Mouse (Mus musculus) hindbrain, embryonic 10.5 days (tissue): ENCODE measurements around the gene Cryzl2. TPM values are rescaled to one million over a fixed set of nuclear protein-coding genes. Genes with fewer than 3 reads are reported as not detected.

Source experiments
- DNase-seq: peaks from one replicate; pipeline ENCODE4 v3.0.0-alpha.2; 2017; ENCODE audit warnings: low spot score
- H3K27ac ChIP-seq: fragments of 300-500 bp; sonication (generic); 2 replicates; pipeline ENCODE4 v1.5.1; 2016; ENCODE audit warnings: mild to moderate bottlenecking, moderate library complexity
- H3K27me3 ChIP-seq: fragments of 300-500 bp; sonication (generic); 2 replicates; pipeline ENCODE4 v1.6.1; 2016; ENCODE audit warnings: mild to moderate bottlenecking; ENCODE audit not compliant: poor library complexity, insufficient read depth, severe bottlenecking
- H3K36me3 ChIP-seq: fragments of 300-500 bp; sonication (generic); 2 replicates; pipeline ENCODE4 v1.6.1; 2016; ENCODE audit warnings: mild to moderate bottlenecking, moderate library complexity
- H3K4me1 ChIP-seq: fragments of 300-500 bp; sonication (generic); replicated peaks from 2 replicates; pipeline ENCODE4 v1.6.1; 2016; ENCODE audit warnings: mild to moderate bottlenecking
- H3K4me3 ChIP-seq: fragments of 300-500 bp; sonication (generic); 2 replicates; pipeline ENCODE4 v1.5.1; 2016; ENCODE audit warnings: mild to moderate bottlenecking, moderate library complexity
- H3K9me3 ChIP-seq: fragments of 300-500 bp; sonication (generic); 2 replicates; pipeline ENCODE4 v1.6.1; 2016; ENCODE audit warnings: mild to moderate bottlenecking, moderate library complexity
- WGBS: fragments of 180-500 bp; shearing (Covaris S2); methylation state at CpG from one replicate; pipeline ENCODE4 v1.1.7; 2016; 5-methylcytosine and 5-hydroxymethylcytosine counted together
- polyA plus RNA-seq: library from polyadenylated mRNA; unstranded; fragments of >200 nt; fragmentation: Nextera tagmentation; extraction: Ambion mirVana; gene quantifications from 2 replicates; pipeline ENCODE4 v1.2.1, GENCODE M21; 2016

Gene Cryzl2
- polyA plus RNA-seq, 1 experiment from 2014 or later, result 7.9 TPM

DNA sequence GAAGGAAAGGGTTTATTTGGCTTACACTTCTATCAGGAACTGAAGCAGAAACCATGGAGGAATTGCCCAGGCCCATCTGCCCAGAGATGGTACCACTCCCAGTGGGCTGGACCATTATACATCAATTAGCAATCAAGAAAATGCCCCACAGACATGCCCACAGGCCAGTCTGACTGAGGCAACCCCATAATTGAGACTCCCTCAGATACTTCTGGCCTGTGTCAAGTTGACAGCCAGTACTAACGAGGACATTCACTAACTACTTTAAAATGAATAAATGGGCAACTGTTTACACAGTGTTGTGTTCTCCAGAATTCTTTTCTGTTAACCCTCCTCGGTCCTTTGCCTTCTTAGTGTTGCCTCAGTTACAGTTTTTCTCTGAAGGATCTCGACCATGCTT lies 4.0 kb downstream of the Cryzl2 start:
- no peak for DNase-seq
- WGBS, result 80% methylated on average over 3 of the region's 3 CpGs

DNA sequence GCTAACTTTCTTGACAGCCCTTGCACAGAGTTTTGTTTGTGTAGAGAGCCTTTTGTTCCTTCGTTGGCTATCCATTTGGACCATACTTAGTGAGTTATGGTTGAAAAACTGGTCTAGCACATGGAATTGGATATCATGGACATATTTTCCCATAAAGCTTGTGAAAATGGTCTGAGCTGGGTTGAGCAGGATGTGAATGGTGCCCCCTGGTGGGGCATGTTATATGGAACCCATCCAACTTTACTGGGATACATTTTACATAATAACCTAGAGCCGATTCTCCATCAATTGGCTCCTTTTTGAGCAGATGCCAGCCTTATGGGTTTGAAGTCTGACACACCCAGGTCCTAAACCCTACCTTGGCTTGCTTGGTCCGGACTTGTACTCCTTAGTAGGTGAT lies 6.8 kb downstream of the Cryzl2 start:
- Histone ChIP-seq H3K36me3 (no peaks in the 10 kb centered on the region), H3K9me3 (no peaks in the 10 kb centered on the region), H3K4me1 (no peaks in the 10 kb centered on the region), H3K27ac (no peak overlapping the region), H3K4me3 (no peak overlapping the region), H3K27me3 (peaks cover 5% of the 10 kb centered on the region; the same call in 1 of the 2 replicates)
- peak; percentile 42 for DNase-seq
- 77% methylated on average over 3 of the region's 3 CpGs for WGBS

More for the DNA sequence above, 4.0 kb downstream of the Cryzl2 start:
- Histone ChIP-seq H3K27ac (no peak overlapping the region), H3K4me1 (peaks cover 26% of the 10 kb centered on the region), H3K4me3 (no peak overlapping the region), H3K27me3 (peaks cover 5% of the 10 kb centered on the region; the same call in 1 of the 2 replicates), H3K36me3 (no peaks in the 10 kb centered on the region), H3K9me3 (no peaks in the 10 kb centered on the region)

DNA sequence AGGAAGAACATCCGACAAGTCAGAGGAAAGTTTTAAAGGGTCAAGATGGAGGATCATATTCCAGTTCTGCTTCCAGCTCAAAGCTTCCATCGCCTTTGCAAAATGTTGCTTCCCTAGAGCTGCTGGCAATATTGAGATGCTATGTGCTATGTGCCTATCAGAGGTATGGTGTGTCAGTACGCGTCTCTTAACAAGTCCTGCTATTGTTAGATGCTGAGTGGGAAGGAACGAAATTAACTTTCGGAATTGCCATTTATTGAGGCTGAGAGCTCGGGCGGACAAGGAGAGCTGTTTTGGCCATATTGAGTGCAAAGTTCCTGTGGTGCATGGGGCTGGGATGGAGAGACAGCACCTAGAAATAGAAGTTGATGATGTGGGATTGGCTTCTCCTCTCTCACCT lies 9.5 kb downstream of the Cryzl2 start:
- no peaks in the 10 kb centered on the region for H3K4me1 ChIP-seq
- no peaks in the 10 kb centered on the region for H3K9me3 ChIP-seq
- H3K27ac ChIP-seq, result no peak overlapping the region
- no peak for DNase-seq
- no peaks in the 10 kb centered on the region for H3K27me3 ChIP-seq
- no peak overlapping the region for H3K4me3 ChIP-seq
- no peaks in the 10 kb centered on the region for H3K36me3 ChIP-seq
- WGBS, result 93% methylated on average over 8 of the region's 8 CpGs

DNA sequence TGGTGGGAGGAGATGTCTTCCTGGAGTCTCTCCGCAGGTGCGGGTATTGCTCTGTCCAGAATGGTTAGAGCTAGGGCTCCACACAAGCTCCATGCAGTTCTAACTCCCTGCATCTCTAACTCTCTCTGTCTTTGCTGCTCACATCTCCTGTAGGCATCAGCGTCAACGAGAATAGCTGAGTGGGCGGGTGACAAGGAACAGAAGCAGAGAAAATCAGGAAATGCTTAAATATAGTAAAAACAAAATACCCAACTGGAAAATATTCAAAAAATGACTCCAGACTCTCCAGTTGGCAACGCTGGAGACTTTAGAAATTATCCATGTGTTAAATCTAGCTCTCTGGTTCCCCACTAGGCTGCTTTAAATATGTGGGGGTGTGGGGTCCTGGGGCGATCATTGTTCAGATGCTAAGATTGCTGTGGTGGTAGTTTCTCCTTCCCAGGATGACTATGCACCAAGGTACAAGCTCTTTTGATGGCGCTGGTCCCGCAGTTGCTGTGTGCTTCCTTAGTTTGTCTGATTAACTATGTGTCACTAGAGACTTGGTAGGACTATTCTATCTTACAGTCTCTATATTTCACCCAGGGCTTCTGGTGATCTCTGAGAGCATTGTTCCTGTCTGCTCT lies 12.5 kb downstream of the Cryzl2 start:
- 92% methylated on average over 9 of the region's 9 CpGs for WGBS
- Histone ChIP-seq H3K4me1 (0 out of 2 replicates have a peak, but pooled peaks cover 3% of the 10 kb centered on the region), H3K27ac (no peak overlapping the region), H3K27me3 (no peaks in the 10 kb centered on the region), H3K4me3 (no peak overlapping the region), H3K9me3 (no peaks in the 10 kb centered on the region), H3K36me3 (no peaks in the 10 kb centered on the region)
- no peak for DNase-seq

DNA sequence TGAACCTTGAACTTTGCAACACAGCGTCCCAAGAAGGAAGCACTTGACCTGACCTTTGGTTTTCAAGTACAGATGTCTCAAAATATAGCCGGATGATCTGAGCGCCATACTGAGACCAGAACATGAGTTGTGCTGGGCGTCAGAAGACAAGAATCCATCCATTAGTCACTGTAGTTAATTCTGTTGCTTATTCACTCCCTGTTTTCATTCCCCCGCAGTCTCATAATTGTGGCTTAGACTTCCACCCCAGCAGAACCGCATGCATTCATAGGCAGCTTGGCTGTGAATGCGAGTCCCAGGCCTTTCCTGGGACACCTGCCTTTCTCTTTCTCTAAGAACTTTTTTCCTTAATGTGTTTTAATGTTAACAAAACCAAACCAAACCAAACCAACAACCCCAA lies 14.3 kb downstream of the Cryzl2 start:
- H3K4me3 ChIP-seq, result no peak overlapping the region
- 0 out of 2 replicates have a peak, but pooled peaks cover 3% of the 10 kb centered on the region for H3K4me1 ChIP-seq
- no peak for DNase-seq
- no peak overlapping the region for H3K27ac ChIP-seq
- H3K9me3 ChIP-seq, result no peaks in the 10 kb centered on the region
- 91% methylated on average over 7 of the region's 7 CpGs for WGBS
- H3K27me3 ChIP-seq, result no peaks in the 10 kb centered on the region
- H3K36me3 ChIP-seq, result no peaks in the 10 kb centered on the region

DNA sequence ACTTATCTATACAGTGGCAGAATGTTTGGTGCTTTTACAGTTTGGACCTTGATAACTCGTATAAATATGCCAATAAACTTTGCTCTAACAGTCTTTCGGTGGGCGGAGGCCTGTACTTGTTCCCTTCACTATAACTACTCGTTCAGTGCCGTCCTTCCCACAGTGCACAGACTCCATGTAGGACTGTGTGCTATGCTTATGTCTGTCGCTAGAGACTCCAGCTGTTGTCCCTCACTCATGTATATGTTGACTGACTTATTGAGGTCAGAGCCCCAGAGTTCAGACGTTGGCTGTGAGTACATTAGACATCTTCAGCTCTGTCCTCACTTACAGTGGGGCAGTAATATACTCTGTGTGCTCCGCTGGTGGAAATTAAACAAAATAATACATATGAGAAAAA lies 16.5 kb downstream of the Cryzl2 start:
- no peak for DNase-seq
- no peaks in the 10 kb centered on the region for H3K27me3 ChIP-seq
- H3K9me3 ChIP-seq, result no peaks in the 10 kb centered on the region
- WGBS, result 88% methylated on average over 8 of the region's 8 CpGs
- H3K36me3 ChIP-seq, result no peaks in the 10 kb centered on the region
- H3K4me3 ChIP-seq, result no peak overlapping the region
- 0 out of 2 replicates have a peak, but pooled peaks cover 3% of the 10 kb centered on the region for H3K4me1 ChIP-seq
- no peak overlapping the region for H3K27ac ChIP-seq

DNA sequence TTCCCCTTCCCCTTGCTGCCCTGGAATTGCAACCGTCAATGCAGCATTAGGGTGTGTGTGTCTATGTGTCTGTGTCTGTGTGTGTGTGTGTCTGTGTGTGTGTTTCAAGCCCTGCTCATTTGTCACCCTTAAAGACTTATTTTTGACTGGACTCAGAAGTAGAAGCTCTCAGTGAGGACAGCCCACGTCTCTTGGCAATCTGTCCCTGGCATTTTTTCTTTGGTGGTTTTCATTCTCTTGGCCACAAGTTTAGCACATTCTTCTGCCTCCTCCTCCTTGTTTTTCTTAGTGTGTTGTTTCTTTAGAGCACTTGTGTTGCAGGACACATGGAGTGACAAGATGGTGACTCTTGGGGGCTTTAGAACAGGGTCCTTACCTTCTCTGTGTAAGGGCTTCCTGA lies 17.9 kb downstream of the Cryzl2 start:
- no peaks in the 10 kb centered on the region for H3K27me3 ChIP-seq
- WGBS, result 90% methylated on average over 2 of the region's 2 CpGs
- H3K9me3 ChIP-seq, result no peaks in the 10 kb centered on the region
- H3K27ac ChIP-seq, result no peak overlapping the region
- 0 out of 2 replicates have a peak, but pooled peaks cover 3% of the 10 kb centered on the region for H3K4me1 ChIP-seq
- H3K36me3 ChIP-seq, result no peaks in the 10 kb centered on the region
- H3K4me3 ChIP-seq, result no peak overlapping the region
- no peak for DNase-seq

DNA sequence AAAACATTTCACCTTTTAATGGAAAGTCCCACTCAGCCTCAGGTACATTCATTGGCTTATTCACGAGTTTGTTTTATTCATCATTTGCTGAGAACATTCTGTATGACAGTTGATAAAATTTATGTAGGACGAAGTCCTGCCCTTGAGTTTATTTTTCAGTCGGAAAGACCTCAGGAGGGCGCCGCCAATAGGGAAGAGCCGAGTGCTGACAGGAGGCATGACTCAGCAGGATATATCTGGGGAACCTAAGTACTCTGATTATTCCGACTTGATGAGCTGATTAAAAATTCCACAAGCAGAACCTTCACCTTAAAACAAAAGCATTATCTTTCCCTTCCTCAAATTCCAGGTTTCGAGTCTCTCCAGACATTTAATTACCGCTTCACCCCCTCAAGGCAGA lies 21.7 kb downstream of the Cryzl2 start:
- 30% methylated on average over 9 of the region's 9 CpGs for WGBS
- H3K36me3 ChIP-seq, result no peaks in the 10 kb centered on the region
- H3K4me3 ChIP-seq, result no peak overlapping the region
- no peak overlapping the region for H3K27ac ChIP-seq
- H3K4me1 ChIP-seq, result no peaks in the 10 kb centered on the region
- no peak for DNase-seq
- no peaks in the 10 kb centered on the region for H3K27me3 ChIP-seq
- H3K9me3 ChIP-seq, result no peaks in the 10 kb centered on the region

DNA sequence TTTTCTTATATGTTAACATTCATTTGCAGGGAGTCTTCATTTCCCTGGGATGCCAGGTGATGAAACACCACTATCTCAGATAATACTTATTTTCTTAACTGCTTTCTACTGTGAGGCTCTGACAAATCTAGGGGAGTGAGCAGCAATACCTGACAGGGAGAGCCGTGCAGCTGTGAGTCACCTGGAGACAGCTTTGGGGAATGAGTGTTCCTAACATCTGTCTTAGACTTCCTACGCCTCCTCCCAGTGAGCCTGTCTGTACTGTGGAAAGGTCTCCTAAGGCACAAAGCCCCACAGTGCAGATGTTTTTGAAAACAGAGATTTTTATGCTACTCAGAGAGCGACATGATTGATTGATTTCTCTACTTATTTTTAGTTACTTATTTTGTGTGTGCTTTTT lies 22.5 kb downstream of the Cryzl2 start:
- Histone ChIP-seq H3K4me3 (no peak overlapping the region), H3K9me3 (no peaks in the 10 kb centered on the region), H3K36me3 (no peaks in the 10 kb centered on the region), H3K4me1 (no peaks in the 10 kb centered on the region), H3K27me3 (no peaks in the 10 kb centered on the region), H3K27ac (no peak overlapping the region)
- DNase-seq, result no peak
- 73% methylated on average over 3 of the region's 3 CpGs for WGBS

DNA sequence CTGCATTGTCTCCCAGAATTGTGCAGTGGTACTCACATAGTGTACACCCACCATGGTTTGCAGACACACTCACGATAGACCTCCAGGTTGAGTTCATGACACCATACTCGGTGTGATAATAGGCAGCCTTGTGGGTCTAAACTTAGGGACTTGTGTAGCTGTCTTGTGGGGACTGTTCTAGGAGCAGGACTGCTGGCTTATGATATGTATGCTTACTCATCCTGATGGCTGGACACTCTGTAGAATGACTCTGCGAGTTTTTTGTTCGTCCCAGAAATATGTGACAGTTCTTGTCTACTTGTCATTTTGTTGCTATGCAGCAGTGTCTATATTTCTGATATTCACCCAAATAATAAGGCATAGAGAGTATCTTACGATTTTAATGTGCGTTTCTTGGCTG lies 23.3 kb downstream of the Cryzl2 start:
- no peaks in the 10 kb centered on the region for H3K27me3 ChIP-seq
- H3K4me1 ChIP-seq, result no peaks in the 10 kb centered on the region
- 91% methylated on average over 6 of the region's 6 CpGs for WGBS
- no peaks in the 10 kb centered on the region for H3K9me3 ChIP-seq
- no peak overlapping the region for H3K27ac ChIP-seq
- no peaks in the 10 kb centered on the region for H3K36me3 ChIP-seq
- no peak for DNase-seq
- no peak overlapping the region for H3K4me3 ChIP-seq

DNA sequence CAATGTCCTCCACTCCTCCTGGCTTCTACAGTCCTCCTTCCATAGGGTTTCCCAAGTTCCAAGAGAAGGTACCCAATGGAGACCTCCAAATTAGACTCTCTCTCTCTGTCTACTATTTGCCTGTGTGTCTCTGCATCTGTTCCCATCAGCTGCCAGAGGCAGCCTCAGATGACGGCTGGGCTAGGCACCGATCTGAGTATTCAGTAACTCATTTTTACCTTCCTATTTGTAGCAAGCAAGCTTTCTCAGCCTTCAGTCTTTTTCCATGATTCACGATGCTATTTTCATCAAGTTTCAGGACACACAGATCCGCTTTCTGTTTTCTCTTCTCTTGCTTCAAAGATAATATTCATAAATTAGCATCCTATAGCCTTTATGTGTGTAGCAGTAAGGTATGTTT lies 25.8 kb downstream of the Cryzl2 start:
- no peaks in the 10 kb centered on the region for H3K9me3 ChIP-seq
- H3K27me3 ChIP-seq, result no peaks in the 10 kb centered on the region
- no peak overlapping the region for H3K4me3 ChIP-seq
- WGBS, result 93% methylated on average over 4 of the region's 4 CpGs
- no peak for DNase-seq
- H3K36me3 ChIP-seq, result no peaks in the 10 kb centered on the region
- no peak overlapping the region for H3K27ac ChIP-seq
- H3K4me1 ChIP-seq, result no peaks in the 10 kb centered on the region

DNA sequence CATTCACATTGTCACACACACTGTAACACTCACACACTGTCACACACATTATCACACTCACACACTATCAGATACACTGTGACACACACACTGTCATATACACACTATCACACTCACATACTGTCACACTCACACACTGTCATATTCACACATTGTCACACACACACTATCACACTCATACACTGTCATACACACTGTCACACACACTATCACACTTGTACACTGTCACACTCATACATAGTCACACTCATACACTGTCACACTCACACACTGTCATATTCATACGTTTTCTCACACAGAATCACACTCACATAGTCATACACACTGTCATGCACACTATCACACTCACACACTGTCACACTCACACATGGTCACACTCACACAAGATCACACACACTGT lies 42.3 kb downstream of the Cryzl2 start:
- no peak overlapping the region for H3K4me3 ChIP-seq
- H3K9me3 ChIP-seq, result no peaks in the 10 kb centered on the region
- peaks cover 12% of the 10 kb centered on the region for H3K4me1 ChIP-seq
- H3K27me3 ChIP-seq, result no peaks in the 10 kb centered on the region
- 92% methylated on average over 1 of the region's 1 CpGs for WGBS
- no peaks in the 10 kb centered on the region for H3K36me3 ChIP-seq
- H3K27ac ChIP-seq, result no peak overlapping the region
- no peak for DNase-seq

DNA sequence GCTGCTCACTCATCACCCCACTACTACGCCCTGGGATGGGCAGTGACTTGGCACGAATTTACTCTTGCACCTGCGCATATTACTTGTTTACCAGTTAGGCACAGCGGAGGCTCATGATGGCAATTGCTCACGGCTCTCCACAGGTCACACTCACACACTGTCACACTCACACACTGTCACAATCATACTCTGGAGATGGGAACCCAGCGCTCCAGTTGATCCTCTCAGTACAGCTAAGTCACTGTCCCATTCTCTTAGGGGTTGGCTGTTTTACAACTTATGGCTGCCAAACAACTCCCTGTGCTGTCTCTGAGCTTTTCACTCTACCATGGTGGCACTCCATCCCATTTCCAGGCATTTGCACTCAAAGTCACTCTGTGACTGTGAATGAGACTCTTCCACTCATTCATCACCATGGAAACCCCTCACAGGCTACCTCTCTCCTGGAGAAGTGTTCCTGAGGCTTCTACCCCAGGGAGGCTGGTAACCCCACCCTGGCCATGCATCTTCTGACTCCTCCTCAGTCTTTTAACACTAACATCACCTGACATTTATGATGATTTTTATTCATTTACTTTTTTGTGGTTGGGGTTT lies 43.1 kb downstream of the Cryzl2 start:
- Histone ChIP-seq H3K4me3 (no peak overlapping the region), H3K36me3 (no peaks in the 10 kb centered on the region), H3K27me3 (no peaks in the 10 kb centered on the region), H3K27ac (no peak overlapping the region), H3K9me3 (no peaks in the 10 kb centered on the region), H3K4me1 (peaks cover 12% of the 10 kb centered on the region)
- no peak for DNase-seq
- 92% methylated on average over 6 of the region's 6 CpGs for WGBS
